ENCODE assay signal across 23 mouse cellular contexts in genomic region chr2:138974548-138974947, GRCm38 (mm10).
DNase-seq lines count a peak whose midpoint lies in the region; ATAC-seq and TF ChIP-seq lines count a peak whose summit lies in the region.
"Had no signal": no experiment of that assay in that cellular context is flagged by ENCODE, and none has a peak within 500 bp of the region (broad histone marks: within the 10 kb centered on the region; RNA-seq: fewer than 3 reads in every experiment).

No protein-coding gene starts in this region.

- no peaks in the 10 kb centered on the region for H3K36me3 ChIP-seq in forebrain, embryonic 14.5 days (ENCODE audit: control insufficient read depth, insufficient read depth, low read length)
- H3K36me3 ChIP-seq in forebrain, embryonic 13.5 days (ENCODE audit: poor library complexity, severe bottlenecking) = no peaks in the 10 kb centered on the region
- no peaks in the 10 kb centered on the region for H3K36me3 ChIP-seq in intestine, postnatal 0 days (ENCODE audit: control insufficient read depth, insufficient read depth)
- no peaks in the 10 kb centered on the region for H3K36me3 ChIP-seq in intestine, embryonic 15.5 days
- no peaks in the 10 kb centered on the region for H3K36me3 ChIP-seq in lung, embryonic 14.5 days (ENCODE audit: insufficient read depth)
- H3K36me3 ChIP-seq: embryonic facial prominence, embryonic 12.5 days; G1E; heart, embryonic 15.5 days had no signal

- no peaks in the 10 kb centered on the region for H3K9me3 ChIP-seq in forebrain, embryonic 14.5 days (replicated peaks; ENCODE audit: control insufficient read depth, low read length)
- no peaks in the 10 kb centered on the region for H3K9me3 ChIP-seq in forebrain, embryonic 13.5 days (replicated peaks)
- no peaks in the 10 kb centered on the region for H3K9me3 ChIP-seq in intestine, postnatal 0 days (ENCODE audit: control insufficient read depth)
- no peaks in the 10 kb centered on the region for H3K9me3 ChIP-seq in intestine, embryonic 15.5 days
- H3K9me3 ChIP-seq in lung, embryonic 14.5 days (ENCODE audit: low read depth, low read length) = no peaks in the 10 kb centered on the region
- H3K9me3 ChIP-seq: embryonic facial prominence, embryonic 12.5 days; heart, embryonic 15.5 days had no signal

- H3K27me3 ChIP-seq in forebrain, embryonic 14.5 days (replicated peaks; ENCODE audit: control insufficient read depth, insufficient read depth, low read length) = no peaks in the 10 kb centered on the region
- H3K27me3 ChIP-seq in forebrain, embryonic 13.5 days = no peaks in the 10 kb centered on the region
- H3K27me3 ChIP-seq in intestine, postnatal 0 days (replicated peaks; ENCODE audit: control insufficient read depth, insufficient read depth, low read length) = no peaks in the 10 kb centered on the region
- H3K27me3 ChIP-seq in intestine, embryonic 15.5 days (replicated peaks) = no peaks in the 10 kb centered on the region
- no peaks in the 10 kb centered on the region for H3K27me3 ChIP-seq in lung, embryonic 14.5 days (ENCODE audit: insufficient read depth, low read length)
- H3K27me3 ChIP-seq: embryonic facial prominence, embryonic 12.5 days; heart, embryonic 15.5 days had no signal

- H3K4me3 ChIP-seq in forebrain, embryonic 14.5 days (ENCODE audit: low read depth, low read length) = no peak overlapping the region
- no peak overlapping the region for H3K4me3 ChIP-seq in forebrain, embryonic 13.5 days
- H3K4me3 ChIP-seq in intestine, postnatal 0 days (ENCODE audit: low read depth, low read length) = no peak overlapping the region
- no peak overlapping the region for H3K4me3 ChIP-seq in intestine, embryonic 15.5 days (replicated peaks)
- H3K4me3 ChIP-seq in lung, embryonic 14.5 days (ENCODE audit: low read depth, low read length) = no peak overlapping the region
- H3K4me3 ChIP-seq: embryonic facial prominence, embryonic 12.5 days; heart, adult 2 months; heart, embryonic 15.5 days had no signal

- no peak overlapping the region for H3K4me2 ChIP-seq in forebrain, embryonic 14.5 days (ENCODE audit: low read length)
- no peak overlapping the region for H3K4me2 ChIP-seq in forebrain, embryonic 13.5 days
- no peak overlapping the region for H3K4me2 ChIP-seq in intestine, postnatal 0 days (replicated peaks; ENCODE audit: low read depth)
- H3K4me2 ChIP-seq in intestine, embryonic 15.5 days (replicated peaks) = no peak overlapping the region
- H3K4me2 ChIP-seq in lung, embryonic 14.5 days = no peak overlapping the region
- H3K4me2 ChIP-seq: embryonic facial prominence, embryonic 12.5 days; heart, embryonic 11.5 days; heart, embryonic 15.5 days; hindbrain, embryonic 14.5 days had no signal

- TF ChIP-seq CTCF in intestine, postnatal 0 days (IDR thresholded peaks at IDR 0.05; ENCODE audit: low read depth) = 0 out of 2 replicates have a peak, but pooled peaks have one; percentile 13
- no peak for TF ChIP-seq CTCF in lung, embryonic 14.5 days (IDR thresholded peaks at IDR 0.05; ENCODE audit: low read depth)

- 40% methylated on average over 2 of the region's 2 CpGs for WGBS in forebrain, embryonic 14.5 days
- 38% methylated on average over 2 of the region's 2 CpGs for WGBS in forebrain, embryonic 13.5 days
- 42% methylated on average over 2 of the region's 2 CpGs for WGBS in intestine, postnatal 0 days
- WGBS in intestine, embryonic 15.5 days = 48% methylated on average over 2 of the region's 2 CpGs
- WGBS in lung, embryonic 14.5 days = 32% methylated on average over 2 of the region's 2 CpGs

- ATAC-seq in forebrain, embryonic 14.5 days = no peak
- no peak for ATAC-seq in forebrain, embryonic 13.5 days
- ATAC-seq in intestine, postnatal 0 days = no peak
- ATAC-seq in intestine, embryonic 15.5 days = no peak
- no peak for ATAC-seq in lung, embryonic 14.5 days (ENCODE audit: insufficient read depth)
- ATAC-seq: CD4-positive, CD25-positive, alpha-beta regulatory T cell, adult 4 months had no signal

- H3K9ac ChIP-seq in forebrain, embryonic 14.5 days (ENCODE audit: low read length) = no peak overlapping the region
- no peak overlapping the region for H3K9ac ChIP-seq in forebrain, embryonic 13.5 days
- no peak overlapping the region for H3K9ac ChIP-seq in intestine, postnatal 0 days (ENCODE audit: low read depth, low read length)
- H3K9ac ChIP-seq in intestine, embryonic 15.5 days = no peak overlapping the region
- no peak overlapping the region for H3K9ac ChIP-seq in lung, embryonic 14.5 days
- H3K9ac ChIP-seq: embryonic facial prominence, embryonic 12.5 days; heart, embryonic 15.5 days; hindbrain, embryonic 14.5 days had no signal

- H3K27ac ChIP-seq in forebrain, embryonic 14.5 days (ENCODE audit: low read depth, low read length) = no peak overlapping the region
- H3K27ac ChIP-seq in forebrain, embryonic 13.5 days = no peak overlapping the region
- no peak overlapping the region for H3K27ac ChIP-seq in intestine, postnatal 0 days (ENCODE audit: low read depth, low read length)
- H3K27ac ChIP-seq in intestine, embryonic 15.5 days = no peak overlapping the region
- no peak overlapping the region for H3K27ac ChIP-seq in lung, embryonic 14.5 days (ENCODE audit: low read depth)
- H3K27ac ChIP-seq: embryonic facial prominence, embryonic 12.5 days; heart, adult 2 months; heart, embryonic 15.5 days; hindbrain, embryonic 14.5 days had no signal

- no peaks in the 10 kb centered on the region for H3K4me1 ChIP-seq in forebrain, embryonic 14.5 days (ENCODE audit: control insufficient read depth, insufficient read depth, low read length)
- no peaks in the 10 kb centered on the region for H3K4me1 ChIP-seq in forebrain, embryonic 13.5 days
- H3K4me1 ChIP-seq in intestine, postnatal 0 days (replicated peaks; ENCODE audit: control insufficient read depth, insufficient read depth, low read length) = no peaks in the 10 kb centered on the region
- H3K4me1 ChIP-seq in intestine, embryonic 15.5 days (replicated peaks) = no peaks in the 10 kb centered on the region
- no peaks in the 10 kb centered on the region for H3K4me1 ChIP-seq in lung, embryonic 14.5 days (ENCODE audit: insufficient read depth)
- H3K4me1 ChIP-seq: embryonic facial prominence, embryonic 12.5 days; heart, embryonic 15.5 days had no signal

- DNase-seq in forebrain, embryonic 14.5 days (ENCODE audit: low spot score) = peak; percentile 17
- peak; percentile 11 for DNase-seq in lung, embryonic 14.5 days
- no peak for DNase-seq in lung, adult 18-20 months
- DNase-seq in brain, adult 2 months (ENCODE audit: low read depth, low spot score) = peak; percentile 27
- DNase-seq in thymus, postnatal 0 days (ENCODE audit: low spot score) = no peak
- DNase-seq: adrenal gland, adult 8-10 months; adrenal gland, postnatal 36 days; B cell, adult 2 months; cerebellum, adult 11-12 months; cerebellum, adult 9-10 months; cerebellum, postnatal 25 days; gastrocnemius, postnatal 14 days; heart, adult 2 months; heart, postnatal 14 days had no signal

Comparison
In these comparisons a context has a peak if more than half of its experiments do, and no peak if none do; other contexts are left out.
1. DNase-seq: peak in forebrain, embryonic 14.5 days (single experiment), lung, embryonic 14.5 days (single experiment) and brain, adult 2 months (single experiment); none in lung, adult 18-20 months (0 of 2) and thymus, postnatal 0 days (single experiment).